Mouse (Mus musculus) intestine, embryonic 14.5 days (tissue): ENCODE results near the gene P4ha3. TPM values are rescaled to one million over a fixed set of nuclear protein-coding genes. Genes with fewer than 3 reads are reported as not detected.
A peak's percentile ranks its signal among the peaks of the same experiment; 100 is the strongest.
"Not testable (repeated sequence)": the region's sequence is repeated elsewhere in the genome, so short reads cannot be mapped to it uniquely, and the experiment has no call there.

Source experiments
- ATAC-seq: fragments of 200-750 bp; cut with Nextera tagmentation; replicated peaks from 2 replicates; pipeline ENCODE4 v1.8.0; 2017; ENCODE audit warnings: low read depth, moderate number of reproducible peaks, moderate TSS enrichment, moderate library complexity; ENCODE audit not compliant: low FRiP score, low TSS enrichment
- DNase-seq: peaks from one replicate; pipeline ENCODE4 v3.0.0-alpha.2; 2018; ENCODE audit warnings: low spot score
- H3K27ac ChIP-seq: fragments of 300-500 bp; sonication (generic); 2 replicates; pipeline ENCODE4 v1.5.1; 2014; ENCODE audit warnings: low read depth, mild to moderate bottlenecking, control low read depth
- H3K27me3 ChIP-seq: fragments of 300-500 bp; sonication (generic); replicated peaks from 2 replicates; pipeline ENCODE4 v1.6.1; 2014; ENCODE audit warnings: low read length, control low read depth; ENCODE audit not compliant: control insufficient read depth, insufficient read depth
- H3K36me3 ChIP-seq: fragments of 300-500 bp; sonication (generic); 2 replicates; pipeline ENCODE4 v1.6.1; 2014; ENCODE audit warnings: low read length, control low read depth; ENCODE audit not compliant: control insufficient read depth, insufficient read depth
- H3K4me1 ChIP-seq: fragments of 300-500 bp; sonication (generic); replicated peaks from 2 replicates; pipeline ENCODE4 v1.6.1; 2014; ENCODE audit warnings: low read length, control low read depth, mixed read lengths; ENCODE audit not compliant: control insufficient read depth, insufficient read depth
- H3K4me2 ChIP-seq: fragments of 300-500 bp; sonication (generic); 2 replicates; pipeline ENCODE4 v1.6.1; 2014; ENCODE audit warnings: low read length
- H3K4me3 ChIP-seq: fragments of 300-500 bp; sonication (generic); 2 replicates; pipeline ENCODE4 v1.5.1; 2014; ENCODE audit warnings: low read depth, low read length, control low read depth, mixed read lengths
- H3K9ac ChIP-seq: fragments of 300-500 bp; sonication (generic); 2 replicates; pipeline ENCODE4 v1.6.1; 2014; ENCODE audit warnings: mild to moderate bottlenecking, low read length
- H3K9me3 ChIP-seq: fragments of 300-500 bp; sonication (generic); 2 replicates; pipeline ENCODE4 v1.6.1; 2016; ENCODE audit warnings: low read length, control low read depth; ENCODE audit not compliant: control insufficient read depth
- WGBS: fragments of 180-500 bp; shearing (Covaris S2); extraction: QIAGEN DNeasy Blood & Tissue Kit; methylation state at CpG from one replicate; pipeline ENCODE4 v1.1.7; 2014; 5-methylcytosine and 5-hydroxymethylcytosine counted together
- polyA plus RNA-seq: library from polyadenylated mRNA; unstranded; fragments of >200 nt; fragmentation: Nextera tagmentation; extraction: Ambion mirVana; gene quantifications from 2 replicates; pipeline ENCODE4 v1.2.1, GENCODE M21; 2014

Gene P4ha3
- polyA plus RNA-seq: 4.4 and 5.8 TPM in 2 replicates

- Histone ChIP-seq H3K4me2 (peak within 1 kb of the TSS; percentile 84), H3K27me3 (peaks cover 5% of the 10 kb centered on the region; the same call in 1 of the 2 replicates), H3K36me3 (no peaks in the 10 kb centered on the region), H3K27ac (no peak within 1 kb of the TSS), H3K4me1 (peaks cover 30% of the 10 kb centered on the region), H3K9ac (peak within 1 kb of the TSS; percentile 58), H3K9me3 (no peaks in the 10 kb centered on the region), H3K4me3 (peak within 1 kb of the TSS; percentile 50)
- under 1% methylated on average over 44 of the region's 53 CpGs for WGBS
- no peak for DNase-seq
- ATAC-seq: peak; percentile 66
Observed at GRCm38 (mm10) chr7:100285383-100285782, at the start of gene P4ha3. TSS of gene P4ha3 (plus strand) at chr7:100285520.

- Histone ChIP-seq H3K9me3 (no peaks in the 10 kb centered on the region), H3K36me3 (no peaks in the 10 kb centered on the region), H3K9ac (no peak overlapping the region), H3K4me3 (no peak overlapping the region), H3K4me1 (no peaks in the 10 kb centered on the region), H3K4me2 (no peak overlapping the region), H3K27me3 (no peaks in the 10 kb centered on the region), H3K27ac (no peak overlapping the region)
- DNase-seq (no peak), ATAC-seq (no peak)
- 94% methylated on average over 1 of the region's 1 CpGs for WGBS
Observed at GRCm38 (mm10) chr7:100238271-100238670, 47.0 kb upstream of the P4ha3 start.

- no peaks in the 10 kb centered on the region for H3K36me3 ChIP-seq
- H3K9me3 ChIP-seq: no peaks in the 10 kb centered on the region
- no peaks in the 10 kb centered on the region for H3K27me3 ChIP-seq
- no peak for ATAC-seq
- H3K4me3 ChIP-seq: no peak overlapping the region
- no peak overlapping the region for H3K27ac ChIP-seq
- H3K4me1 ChIP-seq: no peaks in the 10 kb centered on the region
- 85% methylated on average over 2 of the region's 2 CpGs for WGBS
- no peak overlapping the region for H3K4me2 ChIP-seq
- no peak for DNase-seq
- H3K9ac ChIP-seq: no peak overlapping the region
Observed at GRCm38 (mm10) chr7:100240601-100241000, 44.7 kb upstream of the P4ha3 start.

- H3K4me1 ChIP-seq: no peaks in the 10 kb centered on the region
- 89% methylated on average over 1 of the region's 1 CpGs for WGBS
- no peak overlapping the region for H3K9ac ChIP-seq
- no peaks in the 10 kb centered on the region for H3K36me3 ChIP-seq
- no peak overlapping the region for H3K4me3 ChIP-seq
- H3K4me2 ChIP-seq: no peak overlapping the region
- DNase-seq (no peak), ATAC-seq (no peak)
- no peaks in the 10 kb centered on the region for H3K27me3 ChIP-seq
- no peak overlapping the region for H3K27ac ChIP-seq
- H3K9me3 ChIP-seq: no peaks in the 10 kb centered on the region
Observed at GRCm38 (mm10) chr7:100243007-100243406, 42.3 kb upstream of the P4ha3 start.

GRCm38 (mm10) chr7:100244225-100244624 is 41.1 kb upstream of the P4ha3 start:
- WGBS: 86% methylated on average over 4 of the region's 4 CpGs
- DNase-seq (no peak), ATAC-seq (no peak)
- Histone ChIP-seq H3K4me2 (no peak overlapping the region), H3K9ac (no peak overlapping the region), H3K9me3 (no peaks in the 10 kb centered on the region), H3K4me1 (no peaks in the 10 kb centered on the region), H3K27me3 (no peaks in the 10 kb centered on the region), H3K27ac (no peak overlapping the region), H3K4me3 (no peak overlapping the region), H3K36me3 (no peaks in the 10 kb centered on the region)

GRCm38 (mm10) chr7:100245176-100245575 is 40.1 kb upstream of the P4ha3 start:
- DNase-seq: no peak
- no peaks in the 10 kb centered on the region for H3K27me3 ChIP-seq
- H3K36me3 ChIP-seq: no peaks in the 10 kb centered on the region
- no peak overlapping the region for H3K27ac ChIP-seq
- 86% methylated on average over 3 of the region's 3 CpGs for WGBS
- H3K4me2 ChIP-seq: no peak overlapping the region
- no peak overlapping the region for H3K4me3 ChIP-seq
- no peaks in the 10 kb centered on the region for H3K9me3 ChIP-seq
- no peaks in the 10 kb centered on the region for H3K4me1 ChIP-seq
- H3K9ac ChIP-seq: no peak overlapping the region
- no peak for ATAC-seq

- DNase-seq (no peak), ATAC-seq (no peak)
- Histone ChIP-seq H3K9me3 (no peaks in the 10 kb centered on the region), H3K27me3 (no peaks in the 10 kb centered on the region), H3K9ac (no peak overlapping the region), H3K4me3 (no peak overlapping the region), H3K27ac (no peak overlapping the region), H3K36me3 (peaks cover 5% of the 10 kb centered on the region; the same call in 1 of the 2 replicates), H3K4me1 (no peaks in the 10 kb centered on the region), H3K4me2 (no peak overlapping the region)
- WGBS: 92% methylated on average over 5 of the region's 5 CpGs
Observed at GRCm38 (mm10) chr7:100250667-100251066, 34.7 kb upstream of the P4ha3 start.

GRCm38 (mm10) chr7:100262350-100262749 is 23.0 kb upstream of the P4ha3 start:
- H3K27ac ChIP-seq: no peak overlapping the region
- no peak overlapping the region for H3K4me2 ChIP-seq
- no peak overlapping the region for H3K9ac ChIP-seq
- H3K36me3 ChIP-seq: peaks cover 8% of the 10 kb centered on the region; the same call in 1 of the 2 replicates
- no peaks in the 10 kb centered on the region for H3K9me3 ChIP-seq
- WGBS: 85% methylated on average over 3 of the region's 3 CpGs
- no peak overlapping the region for H3K4me3 ChIP-seq
- ATAC-seq (no peak), DNase-seq (no peak)
- H3K27me3 ChIP-seq: no peaks in the 10 kb centered on the region
- H3K4me1 ChIP-seq: no peaks in the 10 kb centered on the region

GRCm38 (mm10) chr7:100264934-100265333 is 20.4 kb upstream of the P4ha3 start:
- H3K27me3 ChIP-seq, H3K4me2 ChIP-seq, H3K9ac ChIP-seq, DNase-seq, H3K36me3 ChIP-seq, H3K4me3 ChIP-seq, H3K9me3 ChIP-seq, H3K4me1 ChIP-seq, ATAC-seq, H3K27ac ChIP-seq: not testable (repeated sequence)
- 58% methylated on average over 17 of the region's 17 CpGs for WGBS
